Mouse (Mus musculus): ENCODE data around the gene Gm17409.

DNA sequence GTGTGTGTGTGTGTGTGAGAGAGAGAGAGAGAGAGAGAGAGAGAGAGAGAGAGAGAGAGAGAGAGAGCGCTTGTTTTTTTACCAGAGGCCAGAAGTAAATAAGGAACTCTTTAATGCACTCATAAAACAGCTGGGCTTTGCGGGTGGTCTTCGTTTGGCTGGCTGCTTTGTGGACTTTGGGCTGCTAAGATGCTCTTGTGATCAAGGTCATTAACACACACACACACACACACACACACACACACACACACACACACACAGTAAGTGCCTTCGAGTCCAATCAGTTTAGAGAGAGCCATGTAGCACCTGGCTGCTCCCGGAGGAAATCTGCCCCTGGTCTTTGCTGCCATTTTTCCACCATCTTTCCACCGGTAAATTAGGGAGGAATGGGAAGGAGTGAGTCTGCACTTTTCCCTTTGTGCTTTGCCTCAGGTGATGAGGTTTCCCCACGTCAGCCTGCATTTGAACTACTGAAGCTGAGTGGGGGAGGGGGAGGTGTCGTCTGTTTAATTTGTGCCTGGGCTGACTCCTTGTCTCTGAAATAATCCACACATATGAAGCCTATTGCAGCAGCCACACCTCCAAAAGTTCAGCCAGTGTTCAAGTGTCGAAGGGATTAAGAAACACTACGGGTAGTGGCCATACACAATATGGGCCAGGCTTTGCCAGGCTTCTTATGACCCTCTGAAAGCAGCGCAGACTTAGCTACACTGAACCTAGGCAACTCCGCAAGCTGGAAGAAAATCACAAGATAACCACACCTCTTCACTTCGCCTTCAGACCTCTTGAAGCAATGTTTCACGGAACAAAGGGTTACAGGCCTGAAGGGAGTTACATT is 16.7 kb downstream of the Gm17409 start:
- no peak for TF ChIP-seq CTCF (IDR thresholded peaks at IDR 0.05; ENCODE audit: insufficient read depth, low read length)
- TF ChIP-seq POLR2A (IDR thresholded peaks at IDR 0.05; ENCODE audit: borderline replicate concordance, extremely low read depth, low read depth, low read length), result no peak

All from lung, adult 2 months (tissue).